Mouse (Mus musculus): ENCODE results near the gene Gstp3.
"Not testable (repeated sequence)": the region's sequence is repeated elsewhere in the genome, so short reads cannot be mapped to it uniquely, and the experiment has no call there.

Gene Gstp3

GRCm38 (mm10) chr19:4041500-4041899, 17.9 kb downstream of the Gstp3 start:
- not testable (repeated sequence) for DNase-seq (ENCODE audit: extremely low read depth, low read depth)

GRCm38 (mm10) chr19:4040941-4041340, 18.4 kb downstream of the Gstp3 start:
- DNase-seq (ENCODE audit: extremely low read depth, low read depth): not testable (repeated sequence)

- peak; percentile 72 for DNase-seq (ENCODE audit: extremely low read depth, low read depth)
These were observed 21.6 kb downstream of the Gstp3 start, which contains the start of gene Gstp1 for GRCm38 (mm10) chr19:4037788-4038232. Gstp1 (minus strand) TSS chr19:4037985.

- not testable (repeated sequence) for DNase-seq (ENCODE audit: extremely low read depth, low read depth)
These were observed 22.1 kb downstream of the Gstp3 start for GRCm38 (mm10) chr19:4037154-4037787.

GRCm38 (mm10) chr19:4036327-4037045, 22.9 kb downstream of the Gstp3 start:
- no peak for DNase-seq (ENCODE audit: extremely low read depth, low read depth)

GRCm38 (mm10) chr19:4033742-4034141, 25.6 kb downstream of the Gstp3 start:
- no peak for DNase-seq (ENCODE audit: extremely low read depth, low read depth)

- DNase-seq (ENCODE audit: extremely low read depth, low read depth): no peak
These were observed 26.1 kb downstream of the Gstp3 start for GRCm38 (mm10) chr19:4033298-4033697.

GRCm38 (mm10) chr19:4032668-4033067, 26.7 kb downstream of the Gstp3 start:
- no peak for DNase-seq (ENCODE audit: extremely low read depth, low read depth)

- no peak for DNase-seq (ENCODE audit: extremely low read depth, low read depth)
These were observed 31.8 kb downstream of the Gstp3 start for GRCm38 (mm10) chr19:4027576-4027975.

- DNase-seq (ENCODE audit: extremely low read depth, low read depth): no peak
These were observed 36.2 kb downstream of the Gstp3 start for GRCm38 (mm10) chr19:4023185-4023584.

- DNase-seq (ENCODE audit: extremely low read depth, low read depth): peak; percentile 22
These were observed 40.4 kb downstream of the Gstp3 start for GRCm38 (mm10) chr19:4018743-4019583.

GRCm38 (mm10) chr19:4017921-4018587, 41.3 kb downstream of the Gstp3 start:
- DNase-seq (ENCODE audit: extremely low read depth, low read depth): no peak

- DNase-seq (ENCODE audit: extremely low read depth, low read depth): no peak
These were observed 43.7 kb downstream of the Gstp3 start for GRCm38 (mm10) chr19:4015635-4016034.

GRCm38 (mm10) chr19:4014802-4015201, 44.6 kb downstream of the Gstp3 start:
- DNase-seq (ENCODE audit: extremely low read depth, low read depth): no peak

GRCm38 (mm10) chr19:4013066-4013465, 46.3 kb downstream of the Gstp3 start:
- DNase-seq (ENCODE audit: extremely low read depth, low read depth): no peak

GRCm38 (mm10) chr19:4012432-4013022, 46.8 kb downstream of the Gstp3 start, which contains the start of gene Ndufv1:
Ndufv1 (minus strand) TSS chr19:4012806.
- DNase-seq (ENCODE audit: extremely low read depth, low read depth): peak; percentile 98

GRCm38 (mm10) chr19:4011086-4011485, 48.3 kb downstream of the Gstp3 start:
- DNase-seq (ENCODE audit: extremely low read depth, low read depth): no peak
